Mouse (Mus musculus): ENCODE results near the gene Tbc1d17.

Gene Tbc1d17

GRCm38 (mm10) chr7:44790066-44790465, 58.8 kb downstream of the Tbc1d17 start:
- no peak for DNase-seq (ENCODE audit: low spot score in 2 of 2)

- no peak for DNase-seq (ENCODE audit: low spot score in 2 of 2)
Observed at GRCm38 (mm10) chr7:44789531-44789930, 59.3 kb downstream of the Tbc1d17 start.

Measured in frontal cortex, postnatal 10 days (tissue).